Mouse (Mus musculus): ENCODE results near the gene Klc3. TPM values are rescaled to one million over a fixed set of nuclear protein-coding genes. Genes with fewer than 3 reads are reported as not detected.

Gene Klc3
- polyA plus RNA-seq, 1 experiment from 2014 or later = 3.6 TPM

DNA sequence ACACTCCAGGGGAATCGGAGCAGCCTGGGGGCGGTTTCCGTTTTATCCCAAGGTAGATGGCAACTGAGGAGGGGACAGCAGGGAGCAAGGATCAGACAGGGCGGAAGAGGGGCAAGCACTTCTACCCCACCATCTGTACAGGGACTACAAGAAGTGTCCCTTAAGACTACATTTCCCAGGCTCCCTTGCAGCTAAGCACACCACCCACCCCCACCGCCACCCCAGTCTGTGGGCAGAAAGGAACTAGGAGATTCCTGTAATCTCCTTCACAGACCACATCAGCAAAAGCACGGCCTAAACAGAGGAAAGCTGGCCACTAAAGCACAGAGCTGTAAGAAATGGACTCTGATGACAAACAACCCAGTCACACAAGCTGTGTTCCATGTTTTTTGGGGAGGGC, 22.4 kb upstream of the Klc3 start:
- no peaks in the 10 kb centered on the region for H3K9me3 ChIP-seq
- DNase-seq (ENCODE audit: extremely low spot score, low spot score) = no peak
- peaks cover 67% of the 10 kb centered on the region for H3K36me3 ChIP-seq (replicated peaks)
- peaks cover 2% of the 10 kb centered on the region; the same call in 1 of the 2 replicates for H3K4me1 ChIP-seq
- no peak overlapping the region for H3K4me3 ChIP-seq
- whole genome bisulfite sequencing = 71% methylated on average over 6 of the region's 6 CpGs
- no peak overlapping the region for H3K27ac ChIP-seq
- H3K27me3 ChIP-seq (ENCODE audit: poor library complexity, severe bottlenecking) = peaks cover 22% of the 10 kb centered on the region

DNA sequence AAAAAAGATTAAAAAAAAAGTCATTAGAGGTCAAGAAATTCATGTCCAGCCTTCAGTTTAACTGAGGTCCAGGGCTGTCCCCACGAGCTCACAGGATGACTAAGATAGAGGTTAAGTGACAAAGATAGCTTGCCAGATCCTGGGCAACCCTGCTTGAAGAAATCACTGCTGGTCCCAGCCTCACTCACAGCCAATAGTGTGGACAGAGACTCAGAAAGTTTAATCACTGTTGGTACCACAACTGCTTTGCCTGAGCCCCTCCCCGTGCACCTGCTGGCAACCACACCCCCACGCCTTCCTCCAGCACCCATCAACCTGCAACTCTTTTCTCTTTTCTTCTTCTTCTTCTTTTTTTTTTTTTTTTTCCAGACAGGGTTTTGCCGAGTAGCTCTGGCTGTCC, 20.1 kb upstream of the Klc3 start:
- 70% methylated on average over 4 of the region's 4 CpGs for WGBS
- DNase-seq (ENCODE audit: extremely low spot score, low spot score) = no peak
- no peaks in the 10 kb centered on the region for H3K9me3 ChIP-seq
- H3K4me1 ChIP-seq = peaks cover 12% of the 10 kb centered on the region
- H3K27ac ChIP-seq = no peak overlapping the region
- peaks cover 44% of the 10 kb centered on the region for H3K36me3 ChIP-seq (replicated peaks)
- H3K27me3 ChIP-seq (ENCODE audit: poor library complexity, severe bottlenecking) = peaks cover 45% of the 10 kb centered on the region
- H3K4me3 ChIP-seq = no peak overlapping the region

DNA sequence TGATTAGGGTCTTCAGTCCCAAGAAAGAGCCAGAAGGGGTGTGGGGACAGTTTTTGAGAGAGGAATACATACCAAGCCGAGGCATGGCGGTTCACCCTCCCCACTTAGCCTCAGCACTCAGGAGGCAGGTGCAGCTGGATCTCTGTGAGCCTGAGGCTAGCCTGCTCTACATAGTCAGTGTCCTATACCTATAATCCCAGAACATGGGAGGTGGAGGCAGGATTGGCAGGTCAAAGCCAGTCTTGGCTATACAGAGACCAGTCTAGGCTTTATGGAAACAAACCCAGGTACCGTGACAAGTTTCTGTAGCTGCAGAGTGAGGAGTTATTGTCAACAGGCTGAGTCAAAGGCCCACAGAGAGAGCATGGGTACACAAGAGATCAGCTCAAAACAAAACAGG, 19.2 kb upstream of the Klc3 start:
- no peak for DNase-seq (ENCODE audit: extremely low spot score, low spot score)
- H3K4me1 ChIP-seq = peaks cover 12% of the 10 kb centered on the region
- peaks cover 34% of the 10 kb centered on the region for H3K36me3 ChIP-seq (replicated peaks)
- 94% methylated on average over 3 of the region's 3 CpGs for WGBS
- H3K27me3 ChIP-seq (ENCODE audit: poor library complexity, severe bottlenecking) = peaks cover 54% of the 10 kb centered on the region
- no peak overlapping the region for H3K4me3 ChIP-seq
- H3K9me3 ChIP-seq = peaks cover 2% of the 10 kb centered on the region; the same call in 1 of the 2 replicates
- H3K27ac ChIP-seq = no peak overlapping the region

DNA sequence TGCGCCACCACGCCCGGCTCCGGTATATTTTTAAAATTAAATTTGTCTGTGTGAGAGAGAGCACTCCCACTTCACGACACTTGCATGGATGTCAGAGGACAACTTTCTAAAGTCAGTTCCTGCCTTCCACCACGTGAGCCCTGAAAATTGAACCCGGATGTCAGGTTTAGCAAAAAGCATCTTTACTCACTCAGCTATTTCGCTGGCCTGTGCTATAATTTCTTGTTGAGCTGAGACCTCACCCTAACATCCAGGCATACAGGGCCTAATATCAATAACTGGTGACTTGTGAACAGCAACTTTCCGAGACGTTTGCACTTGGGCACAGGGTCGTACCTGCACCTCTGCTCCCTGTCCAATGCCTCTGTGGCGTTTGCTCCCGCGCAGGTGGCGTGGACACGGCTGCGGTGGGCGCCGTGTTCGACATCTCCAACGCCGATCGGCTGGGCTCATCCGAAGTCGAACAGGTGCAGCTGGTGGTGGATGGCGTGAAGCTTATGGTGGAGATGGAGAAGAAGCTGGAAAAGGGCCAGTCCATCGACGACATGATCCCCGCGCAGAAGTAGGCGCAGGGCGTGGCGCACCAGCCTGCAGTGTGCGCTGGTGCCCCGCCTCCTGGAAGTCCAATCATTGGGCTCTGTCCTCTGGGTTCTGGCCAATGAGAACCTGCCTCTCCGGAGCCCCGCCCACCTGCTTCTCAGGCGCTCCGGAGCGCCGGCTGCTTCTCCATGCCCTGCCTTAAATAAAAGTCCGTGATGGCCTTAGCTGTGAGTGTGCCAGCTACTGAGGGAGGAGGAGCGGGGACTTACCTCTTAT, 17.1 kb upstream of the Klc3 start:
- H3K27me3 ChIP-seq (ENCODE audit: poor library complexity, severe bottlenecking) = peaks cover 72% of the 10 kb centered on the region

DNA sequence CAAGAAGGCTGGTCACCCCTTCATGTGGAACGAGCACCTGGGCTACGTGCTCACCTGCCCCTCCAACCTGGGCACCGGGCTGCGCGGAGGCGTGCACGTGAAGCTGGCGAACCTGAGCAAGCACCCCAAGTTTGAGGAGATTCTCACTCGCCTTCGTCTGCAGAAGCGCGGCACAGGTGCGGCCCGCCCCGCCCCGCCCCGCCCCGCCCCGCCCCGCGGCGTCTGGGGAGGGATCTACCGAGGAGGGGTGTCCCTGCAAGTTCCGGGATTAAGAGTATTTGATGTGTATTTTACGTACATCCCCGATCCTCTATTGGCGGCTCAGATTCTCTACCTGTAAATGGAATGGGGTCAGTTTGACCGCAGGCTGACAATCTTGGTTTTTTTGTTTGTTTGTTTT, 16.2 kb upstream of the Klc3 start:
- H3K4me1 ChIP-seq = peaks cover 12% of the 10 kb centered on the region
- DNase-seq (ENCODE audit: extremely low spot score, low spot score) = no peak
- H3K27me3 ChIP-seq (ENCODE audit: poor library complexity, severe bottlenecking) = peaks cover 79% of the 10 kb centered on the region
- peaks cover 3% of the 10 kb centered on the region; the same call in 1 of the 2 replicates for H3K9me3 ChIP-seq
- H3K4me3 ChIP-seq = 0 out of 2 replicates have a peak overlapping the region, but pooled peaks have one; percentile 16
- WGBS = 9% methylated on average over 28 of the region's 28 CpGs
- no peak overlapping the region for H3K27ac ChIP-seq
- peaks cover 5% of the 10 kb centered on the region for H3K36me3 ChIP-seq (replicated peaks)

More for the DNA sequence above, 17.1 kb upstream of the Klc3 start:
- DNase-seq (ENCODE audit: extremely low spot score, low spot score) = peak; percentile 89
- Histone ChIP-seq H3K9me3 (peaks cover 3% of the 10 kb centered on the region; the same call in 1 of the 2 replicates), H3K4me1 (peaks cover 12% of the 10 kb centered on the region), H3K36me3 (replicated peaks) (peaks cover 14% of the 10 kb centered on the region), H3K27ac (no peak overlapping the region), H3K4me3 (peak overlapping the region; percentile 50)
- WGBS = 14% methylated on average over 43 of the region's 43 CpGs

DNA sequence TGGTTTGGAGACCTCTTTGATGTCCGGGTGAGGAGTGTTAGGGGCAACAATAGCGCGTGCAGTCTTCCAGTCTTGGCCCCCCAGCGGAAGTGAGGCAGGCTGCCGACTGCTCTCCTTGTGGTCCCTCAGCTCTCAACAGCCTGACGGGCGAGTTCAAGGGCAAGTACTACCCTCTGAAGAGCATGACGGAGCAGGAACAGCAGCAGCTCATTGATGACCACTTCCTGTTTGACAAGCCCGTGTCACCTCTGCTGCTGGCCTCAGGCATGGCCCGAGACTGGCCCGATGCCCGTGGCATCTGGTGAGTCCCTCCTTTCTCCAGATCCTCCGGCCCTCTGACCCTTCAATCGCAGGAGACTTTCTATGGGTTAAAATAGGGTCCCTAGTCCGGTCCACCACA, 12.7 kb upstream of the Klc3 start:
- peaks cover 65% of the 10 kb centered on the region for H3K27me3 ChIP-seq (ENCODE audit: poor library complexity, severe bottlenecking)
- WGBS = 81% methylated on average over 15 of the region's 15 CpGs
- H3K4me3 ChIP-seq = no peak overlapping the region
- no peak overlapping the region for H3K27ac ChIP-seq
- DNase-seq (ENCODE audit: extremely low spot score, low spot score) = no peak
- H3K36me3 ChIP-seq (replicated peaks) = no peaks in the 10 kb centered on the region
- H3K9me3 ChIP-seq = peaks cover 12% of the 10 kb centered on the region
- peaks cover 12% of the 10 kb centered on the region for H3K4me1 ChIP-seq

DNA sequence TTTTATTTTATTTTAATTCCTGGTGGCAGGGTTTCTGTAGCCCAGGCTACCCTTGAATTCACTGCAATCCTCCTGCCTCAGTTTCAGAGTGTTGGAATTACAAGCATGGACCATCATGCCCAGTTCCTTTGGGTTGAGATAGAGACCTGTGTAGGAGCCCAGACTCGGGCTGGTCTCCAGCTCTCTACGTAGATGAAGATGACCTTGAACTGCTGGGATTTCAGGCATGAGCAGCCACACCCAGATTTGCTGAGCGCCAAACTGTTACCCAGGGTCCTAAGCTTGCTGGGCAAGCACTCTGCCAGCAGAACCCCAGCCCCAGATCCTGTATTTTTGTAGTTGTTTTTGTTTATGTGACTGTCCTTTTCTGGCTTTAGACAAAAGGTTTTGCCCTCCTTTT, 9.6 kb upstream of the Klc3 start:
- H3K27me3 ChIP-seq (ENCODE audit: poor library complexity, severe bottlenecking) = peaks cover 35% of the 10 kb centered on the region
- 85% methylated on average over 3 of the region's 3 CpGs for WGBS
- no peaks in the 10 kb centered on the region for H3K36me3 ChIP-seq (replicated peaks)
- H3K27ac ChIP-seq = no peak overlapping the region
- H3K4me3 ChIP-seq = no peak overlapping the region
- no peak for DNase-seq (ENCODE audit: extremely low spot score, low spot score)
- no peaks in the 10 kb centered on the region for H3K4me1 ChIP-seq
- H3K9me3 ChIP-seq = peaks cover 12% of the 10 kb centered on the region

DNA sequence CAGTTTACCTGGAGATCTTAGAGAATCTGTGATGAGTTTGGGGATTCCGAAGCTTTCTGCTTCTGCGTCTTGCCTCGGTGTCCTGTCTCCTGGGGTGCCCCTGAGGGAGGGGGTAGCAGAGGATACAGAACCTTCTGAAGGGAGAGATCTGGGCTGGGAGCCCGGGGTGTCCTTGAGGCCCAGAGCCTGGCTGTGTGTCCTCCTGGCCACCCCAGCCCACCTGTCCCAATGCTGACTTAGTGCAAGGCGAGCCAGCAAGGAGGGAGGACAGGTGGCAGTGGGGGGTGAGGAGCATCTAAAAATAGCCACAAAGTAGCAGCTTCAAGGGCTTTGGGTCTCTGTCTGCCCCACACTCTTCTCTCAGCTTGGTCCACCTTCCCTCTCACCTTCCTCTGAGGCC, 7.9 kb upstream of the Klc3 start:
- Histone ChIP-seq H3K4me1 (no peaks in the 10 kb centered on the region), H3K27ac (no peak overlapping the region), H3K9me3 (peaks cover 9% of the 10 kb centered on the region; the same call in 1 of the 2 replicates), H3K27me3 (ENCODE audit: poor library complexity, severe bottlenecking) (peaks cover 20% of the 10 kb centered on the region), H3K36me3 (replicated peaks) (no peaks in the 10 kb centered on the region), H3K4me3 (no peak overlapping the region)
- WGBS = 83% methylated on average over 5 of the region's 5 CpGs
- DNase-seq (ENCODE audit: extremely low spot score, low spot score) = no peak

DNA sequence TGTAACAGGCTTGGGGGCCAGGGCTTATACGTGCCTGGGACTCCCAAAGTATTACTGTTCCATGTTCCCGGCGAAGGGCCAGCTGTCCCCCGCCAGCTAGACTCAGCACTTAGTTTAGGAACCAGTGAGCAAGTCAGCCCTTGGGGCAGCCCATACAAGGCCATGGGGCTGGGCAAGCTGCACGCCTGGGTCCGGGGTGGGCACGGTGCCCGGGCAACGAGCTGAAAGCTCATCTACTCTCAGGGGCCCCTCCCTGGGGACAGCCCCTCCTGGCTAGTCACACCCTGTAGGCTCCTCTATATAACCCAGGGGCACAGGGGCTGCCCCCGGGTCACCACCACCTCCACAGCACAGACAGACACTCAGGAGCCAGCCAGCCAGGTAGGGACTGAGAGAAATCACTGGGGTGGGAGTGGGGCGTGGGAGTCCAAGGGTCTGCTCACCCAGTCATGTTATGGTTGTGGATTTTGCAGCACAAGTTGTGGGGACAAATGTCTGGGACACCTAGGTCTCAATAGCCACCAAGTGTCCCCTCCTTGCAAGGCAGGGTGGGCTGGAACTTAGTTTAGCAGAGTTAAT, 7.0 kb upstream of the Klc3 start:
- H3K36me3 ChIP-seq (replicated peaks) = no peaks in the 10 kb centered on the region
- no peak overlapping the region for H3K4me3 ChIP-seq
- no peak for DNase-seq (ENCODE audit: extremely low spot score, low spot score)
- H3K9me3 ChIP-seq = peaks cover 9% of the 10 kb centered on the region; the same call in 1 of the 2 replicates
- peaks cover 25% of the 10 kb centered on the region for H3K27me3 ChIP-seq (ENCODE audit: poor library complexity, severe bottlenecking)
- H3K27ac ChIP-seq = no peak overlapping the region
- no peaks in the 10 kb centered on the region for H3K4me1 ChIP-seq
- WGBS = 87% methylated on average over 11 of the region's 11 CpGs

DNA sequence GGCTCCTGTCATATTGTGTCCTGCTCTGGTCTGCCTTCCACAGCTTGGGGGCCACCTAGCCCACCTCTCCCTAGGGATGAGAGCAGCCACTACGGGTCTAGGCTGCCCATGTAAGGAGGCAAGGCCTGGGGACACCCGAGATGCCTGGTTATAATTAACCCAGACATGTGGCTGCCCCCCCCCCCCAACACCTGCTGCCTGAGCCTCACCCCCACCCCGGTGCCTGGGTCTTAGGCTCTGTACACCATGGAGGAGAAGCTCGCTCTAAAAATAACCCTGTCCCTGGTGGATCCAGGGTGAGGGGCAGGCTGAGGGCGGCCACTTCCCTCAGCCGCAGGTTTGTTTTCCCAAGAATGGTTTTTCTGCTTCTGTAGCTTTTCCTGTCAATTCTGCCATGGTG, 5.8 kb upstream of the Klc3 start:
- Histone ChIP-seq H3K4me1 (peaks cover 4% of the 10 kb centered on the region), H3K36me3 (replicated peaks) (no peaks in the 10 kb centered on the region), H3K27ac (no peak overlapping the region), H3K9me3 (peaks cover 9% of the 10 kb centered on the region; the same call in 1 of the 2 replicates), H3K4me3 (no peak overlapping the region), H3K27me3 (ENCODE audit: poor library complexity, severe bottlenecking) (peaks cover 25% of the 10 kb centered on the region)
- WGBS = 60% methylated on average over 6 of the region's 6 CpGs
- no peak for DNase-seq (ENCODE audit: extremely low spot score, low spot score)

DNA sequence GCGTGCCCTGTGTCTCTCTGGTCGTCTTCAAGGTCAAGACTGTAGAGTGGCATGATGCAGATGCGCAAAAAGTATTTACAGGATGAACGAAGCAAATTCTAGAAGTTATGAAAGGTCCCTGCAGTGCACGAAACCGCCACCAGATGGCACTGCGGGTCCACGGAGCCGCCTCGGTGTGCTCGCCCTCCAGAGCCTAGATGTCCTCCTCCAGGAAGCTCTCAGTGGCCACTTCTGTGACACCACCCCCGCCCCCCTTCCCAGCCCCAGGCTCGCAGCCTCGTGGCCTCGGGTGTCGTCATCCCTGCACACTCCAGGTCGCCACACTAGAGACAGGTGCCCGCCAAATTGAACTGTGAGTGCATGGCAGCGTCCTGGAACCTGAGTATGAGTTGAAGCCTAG, 1.5 kb upstream of the Klc3 start:
- peak; percentile 84 for DNase-seq (ENCODE audit: extremely low spot score, low spot score)
- Histone ChIP-seq H3K4me3 (peak overlapping the region; percentile 31; the same call in 1 of the 2 replicates), H3K27ac (no peak overlapping the region), H3K27me3 (ENCODE audit: poor library complexity, severe bottlenecking) (peaks cover 67% of the 10 kb centered on the region), H3K9me3 (peaks cover 9% of the 10 kb centered on the region), H3K4me1 (peaks cover 15% of the 10 kb centered on the region), H3K36me3 (replicated peaks) (no peaks in the 10 kb centered on the region)
- 2% methylated on average over 19 of the region's 19 CpGs for WGBS

DNA sequence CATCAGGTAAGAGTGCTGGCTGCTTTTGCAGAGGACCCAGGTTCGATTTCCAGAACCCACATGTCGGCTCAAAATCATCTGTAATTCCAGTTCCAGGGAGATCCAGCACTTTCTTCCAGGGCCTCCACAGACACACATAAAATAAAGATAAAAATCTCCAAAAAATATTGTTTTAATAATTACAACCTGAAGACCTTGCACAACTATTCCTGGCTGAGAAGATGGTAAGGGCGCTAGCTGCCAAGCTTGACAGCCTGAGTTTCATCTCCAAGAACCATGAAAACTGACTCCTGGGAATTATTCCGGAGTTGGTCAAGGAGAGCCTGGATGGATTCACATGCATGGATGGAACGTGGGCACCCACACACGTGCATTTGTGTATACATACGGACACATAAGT, 572 bp upstream of the Klc3 start, which contains the start of gene Ckm:
Ckm (plus strand) TSS at position 301 of the 400 bp plus-strand sequence.
- Histone ChIP-seq H3K9me3 (peaks cover 9% of the 10 kb centered on the region), H3K4me1 (peaks cover 22% of the 10 kb centered on the region), H3K27me3 (ENCODE audit: poor library complexity, severe bottlenecking) (peaks cover 76% of the 10 kb centered on the region), H3K36me3 (replicated peaks) (no peaks in the 10 kb centered on the region), H3K27ac (peak within 1 kb of the TSS; percentile 62), H3K4me3 (peak within 1 kb of the TSS; percentile 75)
- DNase-seq (ENCODE audit: extremely low spot score, low spot score) = no peak
- 51% methylated on average over 7 of the region's 7 CpGs for WGBS

DNA sequence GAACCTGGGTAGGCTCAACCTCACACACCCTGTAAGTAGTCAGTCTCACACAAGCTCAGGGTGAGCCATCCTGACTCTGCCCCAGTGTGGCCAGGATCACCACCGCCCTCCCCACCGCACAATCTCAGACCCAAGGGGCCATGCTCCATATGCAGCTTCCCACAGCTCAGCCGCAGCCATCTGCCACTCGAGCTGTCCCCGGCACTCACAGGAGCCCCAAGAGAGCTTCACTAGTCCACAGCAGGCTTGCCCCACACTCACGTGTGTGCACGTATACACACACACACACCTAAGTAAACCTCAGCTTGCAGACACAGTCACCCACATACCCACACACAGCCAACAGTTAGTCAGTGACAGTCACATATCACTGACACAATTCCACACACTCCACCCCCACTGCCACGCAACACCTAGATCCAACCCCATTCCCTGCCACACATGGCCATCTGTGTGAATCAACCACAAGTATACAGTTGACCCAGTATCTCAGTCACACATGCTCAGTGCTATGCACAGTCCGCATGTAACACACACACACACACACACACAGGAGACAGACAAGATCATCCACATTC, 1.3 kb downstream of the Klc3 start:
- 91% methylated on average over 9 of the region's 9 CpGs for WGBS
- H3K36me3 ChIP-seq (replicated peaks) = no peaks in the 10 kb centered on the region
- peaks cover 28% of the 10 kb centered on the region for H3K4me1 ChIP-seq
- no peak overlapping the region for H3K4me3 ChIP-seq
- no peak overlapping the region for H3K27ac ChIP-seq
- DNase-seq (ENCODE audit: extremely low spot score, low spot score) = no peak
- H3K27me3 ChIP-seq (ENCODE audit: poor library complexity, severe bottlenecking) = peaks cover 93% of the 10 kb centered on the region
- peaks cover 9% of the 10 kb centered on the region for H3K9me3 ChIP-seq

Measured in forebrain, embryonic 10.5 days (tissue).